Mouse (Mus musculus) megakaryocyte, adult 5-6 weeks (primary cell): ENCODE measurements around the gene Slc30a2. TPM values are rescaled to one million over a fixed set of nuclear protein-coding genes. Genes with fewer than 3 reads are reported as not detected.
"Not testable (repeated sequence)": the region's sequence is repeated elsewhere in the genome, so short reads cannot be mapped to it uniquely, and the experiment has no call there.

Experiments
- ATAC-seq: 2 replicates; pipeline ENCODE4 v1.8.0; 2016; ENCODE audit warnings: mild to moderate bottlenecking, inconsistent platforms; ENCODE audit not compliant: poor library complexity, severe bottlenecking
- total RNA-seq, 2 experiments: library from RNA; stranded (forward) in 1 of 2; stranded (reverse) in 1 of 2; fragments of 153-499, 151-499 nt in 1 of 2; fragments of 221-1000, 200-1000 nt in 1 of 2; gene quantifications; 2 replicates each; pipeline versions ENCODE4 v1.2.3 to v1.2.4; 2015 to 2017

The Slc30a2 gene
- total RNA-seq (2015) (0.11 and 0.18 TPM in 2 replicates), total RNA-seq (2017) (0.22 TPM in 1 of 2 replicates, not detected in the other)

DNA sequence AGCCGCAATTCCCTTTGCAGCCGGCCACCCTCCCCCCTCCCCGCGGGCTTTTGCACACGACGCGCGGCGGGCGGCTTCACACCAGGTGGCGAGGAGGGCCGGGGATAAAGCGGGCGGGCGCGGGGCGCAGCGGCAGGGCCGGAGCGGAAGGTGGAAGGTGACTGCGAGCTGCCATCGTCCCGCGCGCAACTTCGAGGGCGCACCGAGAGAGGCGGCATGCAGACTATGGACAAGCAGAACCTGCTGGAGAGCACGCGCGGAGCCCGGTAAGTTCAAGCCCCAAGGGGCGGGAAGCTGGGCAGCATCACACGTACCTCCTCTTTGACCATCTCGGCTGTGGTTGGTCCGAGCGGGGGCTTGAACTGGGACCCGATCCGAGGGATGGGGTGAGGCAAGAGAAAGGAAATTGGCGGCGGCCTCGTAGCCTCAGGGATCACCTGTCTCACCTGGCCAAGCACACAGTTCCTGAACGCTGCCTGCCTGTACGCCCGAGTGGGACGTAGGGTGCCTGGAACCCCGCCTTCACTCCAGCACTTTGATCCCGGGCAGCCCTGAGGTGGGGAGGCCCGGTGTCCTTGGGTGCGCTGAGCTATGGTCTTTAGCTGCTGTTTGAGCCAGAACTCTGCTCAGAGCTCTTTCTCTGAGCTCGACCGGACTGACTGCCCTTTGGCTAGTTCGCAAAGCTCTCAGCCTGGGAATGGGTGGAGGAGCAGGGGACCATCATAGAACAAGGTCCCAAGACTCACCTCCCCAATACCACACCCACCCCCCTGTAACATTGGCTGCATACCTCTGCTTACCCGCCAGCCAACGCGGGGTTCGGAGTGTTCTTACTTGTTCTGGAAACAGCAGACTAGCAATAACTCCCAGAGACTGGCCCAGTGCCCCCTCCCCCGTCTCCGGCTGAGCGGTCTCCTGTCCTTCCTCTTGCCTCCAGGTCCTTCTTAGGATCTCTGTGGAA is at the start of gene Slc30a2:
Gene Slc30a2 (plus strand): TSS at position 111 of the 961 bp plus-strand sequence.
- peak; percentile 56 for ATAC-seq

DNA sequence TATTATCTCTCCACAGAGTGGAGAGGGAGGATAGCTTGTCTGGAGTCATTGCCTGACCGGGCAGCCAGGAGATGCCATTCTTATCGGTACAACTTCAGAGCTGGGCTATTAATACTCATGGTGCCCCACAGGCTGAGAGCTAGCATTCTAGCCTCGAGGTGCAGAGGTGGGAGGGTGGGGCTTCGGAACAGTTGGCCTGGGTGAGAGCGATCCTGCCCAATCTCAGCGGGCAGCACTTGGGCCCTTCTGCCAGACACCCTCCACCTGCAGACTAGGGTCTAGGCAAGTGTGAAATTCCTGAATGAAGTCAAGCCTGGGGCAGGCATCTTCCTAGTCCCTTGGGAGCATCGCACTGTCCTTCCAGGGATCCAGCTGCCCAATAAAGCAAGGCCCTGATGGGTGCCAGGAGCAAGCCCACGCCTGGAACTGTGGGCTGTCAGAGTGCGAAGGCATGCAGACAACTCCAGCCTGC is 49.3 kb upstream of the Slc30a2 start:
- ATAC-seq, result no peak

DNA sequence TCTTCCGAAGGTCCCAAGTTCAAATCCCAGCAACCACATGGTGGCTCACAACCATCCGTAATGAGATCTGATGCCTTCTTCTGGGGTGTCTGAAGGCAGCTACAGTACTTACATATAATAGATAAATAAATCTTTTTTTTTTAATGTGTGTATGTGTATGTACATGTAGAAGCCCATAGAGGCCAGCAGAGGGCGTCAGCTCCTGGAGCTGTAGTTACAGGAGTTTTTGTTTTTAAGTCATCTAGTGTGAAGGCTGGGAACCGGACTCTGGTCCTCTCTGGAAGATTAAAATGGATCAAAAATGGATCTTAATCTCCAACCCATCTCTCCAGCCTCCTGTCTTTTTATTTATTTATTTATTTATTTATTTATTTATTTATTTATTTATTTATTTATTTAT is 46.9 kb upstream of the Slc30a2 start:
- ATAC-seq, result not testable (repeated sequence)

DNA sequence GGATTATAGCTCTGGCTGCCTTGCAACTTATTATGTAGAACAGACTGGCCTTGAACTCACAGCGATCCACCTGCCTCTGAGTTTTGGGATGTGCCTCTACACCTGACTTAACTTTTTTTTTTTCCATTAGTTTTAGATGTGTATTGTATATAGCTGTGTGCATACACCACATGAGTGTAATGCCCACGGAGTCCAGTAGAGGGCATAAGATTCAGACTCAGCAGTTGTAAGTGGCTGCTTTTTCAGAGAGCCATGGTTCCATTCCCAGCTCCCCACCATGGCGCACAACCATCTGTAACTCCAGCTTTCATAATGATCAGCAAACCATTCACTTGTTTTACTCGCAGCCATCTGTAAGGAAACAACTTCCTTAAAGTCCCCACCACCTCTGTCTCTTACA is 46.5 kb upstream of the Slc30a2 start:
- ATAC-seq, result no peak

DNA sequence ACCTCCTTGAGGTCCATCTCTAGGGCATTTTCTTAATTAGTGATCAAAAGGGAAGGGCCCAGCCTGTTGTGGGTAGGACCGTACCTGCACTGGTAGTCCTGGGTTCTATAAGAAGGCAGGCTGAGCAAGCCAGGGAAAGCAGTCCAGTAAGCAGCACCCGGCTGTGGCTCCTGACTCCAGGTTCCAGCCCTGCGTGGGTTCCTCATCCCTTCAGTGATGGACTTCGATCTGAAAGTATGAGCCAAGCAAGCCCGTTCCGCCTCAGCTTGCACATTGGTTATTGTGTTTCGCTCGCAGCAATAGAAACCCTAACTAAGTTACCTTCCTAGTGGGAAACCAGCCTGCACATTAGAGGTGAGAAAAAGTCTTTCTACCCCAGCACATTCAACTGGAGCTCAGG is 45.6 kb upstream of the Slc30a2 start:
- ATAC-seq, result no peak

DNA sequence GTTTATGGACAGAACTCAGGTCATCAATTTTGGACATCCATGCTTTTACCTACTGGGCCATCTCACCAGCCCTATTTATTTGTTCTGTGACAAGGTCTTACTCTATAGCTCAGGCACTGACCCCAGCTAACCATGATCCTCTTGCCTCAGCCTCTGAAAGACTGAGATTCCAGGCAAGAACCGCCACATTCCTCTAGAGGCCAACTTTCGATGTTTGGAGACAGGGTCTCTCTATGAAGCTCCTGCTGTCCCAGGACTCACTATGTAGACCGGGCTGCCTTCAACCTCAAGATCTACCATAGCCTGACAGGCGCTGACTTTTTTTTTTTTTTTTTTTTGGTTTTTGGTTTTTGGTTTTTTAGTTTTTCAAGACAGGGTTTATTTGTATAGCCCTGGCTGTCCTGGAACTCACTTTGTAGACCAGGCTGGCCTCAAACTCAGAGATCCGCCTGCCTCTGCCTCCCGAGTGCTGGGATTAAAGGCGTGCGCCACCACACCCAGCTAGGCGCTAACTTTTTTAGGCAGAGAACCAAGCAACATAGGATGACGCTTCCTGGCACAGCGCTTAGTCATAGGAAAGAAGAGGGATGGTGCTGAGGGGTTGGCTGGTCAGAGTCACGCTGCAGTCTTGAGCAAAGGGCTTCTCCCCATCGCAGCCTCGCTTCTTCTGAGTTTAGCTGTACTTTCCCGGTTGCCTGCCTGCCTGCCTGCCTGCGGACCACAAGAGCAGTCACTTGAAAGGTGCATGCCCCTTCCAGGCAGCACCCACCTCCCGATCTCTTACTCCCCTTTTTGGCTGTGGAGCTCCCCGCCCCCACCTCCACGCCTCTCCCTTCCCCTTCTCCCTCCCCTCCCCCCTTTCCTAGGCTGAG is 44.1 kb upstream of the Slc30a2 start:
- ATAC-seq, result no peak

DNA sequence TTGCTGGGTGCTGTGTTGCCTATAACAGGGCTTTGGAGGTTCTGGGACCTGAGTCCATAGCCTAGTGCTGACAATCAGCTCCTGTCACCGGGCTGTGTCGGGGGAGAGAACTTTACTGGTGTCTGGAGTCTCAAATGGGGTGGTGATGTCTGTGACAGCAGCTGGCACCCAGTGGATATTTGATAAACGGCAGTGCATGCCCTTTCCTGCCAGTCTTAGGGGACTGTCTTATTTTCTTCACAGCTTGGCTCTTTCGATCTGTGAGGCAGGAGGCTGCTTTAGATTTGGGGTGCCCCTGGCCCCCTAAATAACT is 43.5 kb upstream of the Slc30a2 start:
- no peak for ATAC-seq

DNA sequence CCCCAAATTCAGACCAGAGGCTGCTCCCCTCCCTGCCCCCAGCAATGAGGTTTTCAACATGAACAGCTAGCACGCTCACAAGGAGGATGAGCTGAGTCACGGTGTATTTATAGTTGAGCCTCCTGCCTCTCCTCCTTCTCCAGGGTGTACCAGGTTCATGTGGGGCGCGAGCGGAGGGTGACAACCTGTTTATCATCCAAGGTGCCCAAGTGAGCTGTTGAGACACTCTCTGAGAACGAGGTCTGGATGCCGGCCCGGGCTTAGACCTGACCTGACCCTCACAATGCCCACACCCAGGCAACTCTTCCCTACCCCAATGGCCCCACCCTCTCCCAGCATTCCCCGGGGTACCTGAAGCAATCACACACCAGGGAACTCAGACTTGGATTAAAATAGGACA is 42.7 kb upstream of the Slc30a2 start:
- ATAC-seq, result no peak

DNA sequence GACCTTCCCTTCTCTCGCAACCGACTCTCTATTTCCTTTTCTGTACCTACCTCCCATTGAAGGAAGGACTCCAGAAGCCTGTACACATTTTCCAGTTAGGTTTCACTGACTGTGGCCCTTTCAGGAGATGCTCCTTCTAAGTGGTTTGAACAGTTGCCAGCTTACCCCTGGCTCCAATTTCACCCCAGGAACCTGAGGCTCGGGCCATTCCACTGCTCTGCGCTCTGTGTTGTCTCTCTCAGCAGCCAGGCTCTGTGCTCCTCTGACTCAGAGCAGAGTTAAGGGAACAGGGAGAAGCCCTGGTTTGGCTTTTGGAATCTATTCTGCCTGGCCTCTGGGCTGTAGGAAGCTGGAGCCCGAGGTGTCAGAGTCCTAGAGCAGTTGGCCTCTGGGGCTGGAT is 40.9 kb upstream of the Slc30a2 start:
- ATAC-seq, result no peak

DNA sequence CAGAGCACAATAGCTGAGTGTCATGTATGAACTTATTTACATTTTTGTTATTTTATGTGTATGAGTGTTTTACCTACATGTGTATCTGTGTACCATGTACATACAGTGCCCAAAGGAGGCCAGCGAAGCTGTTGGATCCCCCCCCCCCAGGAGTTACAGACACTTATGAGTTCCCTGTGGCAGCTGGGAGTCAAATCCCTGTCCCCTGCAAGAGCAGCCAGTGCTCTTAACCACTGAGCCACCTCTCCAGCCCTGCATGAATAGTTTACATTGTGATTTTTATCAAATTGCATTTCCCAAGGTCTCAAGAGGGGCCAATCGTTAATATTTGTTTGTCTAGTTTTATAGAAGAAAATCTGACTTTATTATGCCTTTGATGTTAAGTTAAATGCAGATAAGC is 36.0 kb upstream of the Slc30a2 start:
- no peak for ATAC-seq

DNA sequence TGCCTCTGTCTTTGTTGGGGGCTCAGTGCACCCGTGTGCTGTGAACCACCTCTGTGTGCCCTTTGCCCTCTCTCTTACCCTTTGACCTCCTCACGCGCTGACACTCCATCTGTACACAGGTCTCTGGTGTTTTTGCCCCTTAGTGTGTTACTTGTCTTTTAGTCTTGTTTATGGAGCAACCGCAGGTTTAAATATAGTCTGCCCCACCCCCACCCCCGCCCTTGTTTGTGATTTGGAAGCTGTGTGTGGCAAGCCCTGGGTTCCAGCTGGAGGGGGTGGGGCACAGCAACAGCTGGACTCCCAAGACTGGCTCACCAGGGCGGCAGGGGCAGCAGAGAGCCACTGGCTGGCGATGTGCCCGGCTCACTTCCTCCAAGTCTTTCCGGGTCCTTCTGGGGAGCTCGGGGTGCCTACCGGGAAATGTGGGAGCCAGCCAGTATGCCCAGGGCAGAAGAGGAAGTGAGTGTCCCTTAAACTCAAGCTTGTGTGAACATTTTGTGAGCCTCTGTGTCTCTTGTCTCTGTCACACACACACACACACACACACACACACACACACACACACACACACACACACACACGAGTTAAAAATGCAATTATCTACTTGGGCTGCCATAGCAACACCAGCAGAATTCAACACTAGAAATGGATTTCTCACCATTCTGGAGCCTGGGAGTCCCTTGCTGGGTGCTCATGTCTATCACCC is 35.5 kb upstream of the Slc30a2 start:
- ATAC-seq, result peak; percentile 97

DNA sequence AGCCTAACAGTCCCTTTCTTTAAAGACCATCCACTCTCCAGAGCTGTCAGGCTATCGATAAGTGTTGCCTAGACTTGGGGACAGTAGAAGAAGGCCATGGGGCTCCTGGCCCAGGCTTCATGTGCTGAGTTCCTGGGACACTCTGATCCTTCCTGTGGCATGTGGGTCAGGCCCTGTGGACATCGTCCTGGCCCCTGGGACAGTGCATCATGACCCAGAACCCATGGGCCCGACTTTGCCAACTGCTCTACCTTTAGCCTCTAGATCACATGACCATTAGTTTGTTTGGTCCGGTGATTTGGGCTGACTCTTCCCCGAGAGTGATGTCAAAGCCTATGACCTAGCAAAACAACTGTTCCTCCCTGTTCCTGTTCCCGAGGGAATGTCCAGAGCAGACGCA is 32.9 kb upstream of the Slc30a2 start:
- ATAC-seq, result no peak

DNA sequence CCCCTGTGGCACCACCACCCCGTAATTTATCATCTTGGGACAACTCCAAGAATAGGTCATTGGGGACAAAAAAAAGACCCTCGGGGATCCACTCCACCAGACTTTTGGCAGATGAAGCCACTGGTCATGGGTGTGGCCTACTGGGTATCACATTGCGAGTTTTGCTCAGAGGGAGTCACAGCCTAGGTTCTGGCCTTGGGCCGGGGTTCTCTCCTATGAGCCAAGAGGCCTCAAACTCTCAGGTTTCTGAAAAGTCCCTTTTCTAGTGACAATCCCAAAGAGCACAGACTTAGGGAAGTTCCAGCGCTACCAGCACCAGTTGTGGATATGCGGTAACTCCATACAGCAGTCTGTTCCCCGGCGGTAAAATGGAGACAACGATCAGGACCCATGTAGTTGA is 32.3 kb upstream of the Slc30a2 start:
- ATAC-seq, result no peak

DNA sequence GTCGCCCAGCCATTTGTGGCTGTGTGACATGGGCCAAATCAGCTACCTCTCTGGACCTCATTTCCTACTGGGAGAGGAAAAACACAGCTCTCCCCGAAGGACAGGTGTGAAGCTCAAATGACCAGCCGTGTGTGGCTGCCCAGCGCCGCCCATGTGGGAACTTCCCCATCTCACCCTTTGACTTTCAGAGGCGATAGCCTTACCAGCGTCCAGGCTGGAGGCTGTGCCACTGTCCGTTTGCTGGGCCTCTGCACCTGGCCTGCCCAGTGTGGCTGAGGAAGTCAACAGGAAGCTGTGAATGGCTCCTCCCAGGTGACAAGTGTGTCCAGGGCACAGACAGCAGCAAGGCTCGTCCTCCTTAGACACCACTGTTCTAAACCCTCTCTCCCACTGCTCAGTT is 31.2 kb upstream of the Slc30a2 start:
- ATAC-seq, result no peak

DNA sequence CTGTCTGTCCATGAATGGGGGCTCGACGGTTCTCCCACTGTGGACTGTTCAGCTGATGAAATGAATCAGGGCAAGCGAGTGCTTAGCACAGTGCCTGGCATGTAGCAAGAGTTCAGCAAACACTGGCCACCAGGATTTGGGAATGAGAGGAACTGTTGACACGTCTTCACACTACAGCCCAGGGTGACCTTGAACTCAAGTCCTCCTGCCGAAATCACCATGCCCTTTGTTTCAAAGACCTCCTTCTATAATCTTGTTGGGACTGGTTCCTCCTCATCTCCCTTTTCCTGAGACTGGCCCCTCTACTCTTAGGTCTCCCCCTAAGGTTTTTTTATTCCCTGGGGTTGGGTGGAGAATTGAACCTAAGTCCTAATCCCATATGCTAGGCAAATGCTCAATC is 30.6 kb upstream of the Slc30a2 start:
- ATAC-seq, result no peak

DNA sequence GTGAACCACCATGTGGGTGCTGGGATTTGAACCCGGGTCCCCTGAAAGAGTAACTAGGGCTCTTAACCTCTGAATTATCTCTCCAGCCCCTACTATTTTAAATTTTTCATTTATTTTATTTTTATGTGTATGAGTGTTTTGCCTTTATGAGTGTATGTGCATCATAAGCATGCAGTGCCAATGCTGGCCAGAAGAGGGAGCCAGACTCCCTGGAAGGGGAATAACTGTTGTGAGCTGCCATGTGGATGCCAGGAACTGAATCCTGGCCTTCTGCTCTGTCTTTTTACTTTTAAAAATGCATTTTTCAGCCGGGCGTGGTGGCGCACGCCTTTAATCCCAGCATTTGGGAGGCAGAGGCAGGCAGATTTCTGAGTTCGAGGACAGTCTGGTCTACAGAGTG is 30.1 kb upstream of the Slc30a2 start:
- ATAC-seq, result no peak

DNA sequence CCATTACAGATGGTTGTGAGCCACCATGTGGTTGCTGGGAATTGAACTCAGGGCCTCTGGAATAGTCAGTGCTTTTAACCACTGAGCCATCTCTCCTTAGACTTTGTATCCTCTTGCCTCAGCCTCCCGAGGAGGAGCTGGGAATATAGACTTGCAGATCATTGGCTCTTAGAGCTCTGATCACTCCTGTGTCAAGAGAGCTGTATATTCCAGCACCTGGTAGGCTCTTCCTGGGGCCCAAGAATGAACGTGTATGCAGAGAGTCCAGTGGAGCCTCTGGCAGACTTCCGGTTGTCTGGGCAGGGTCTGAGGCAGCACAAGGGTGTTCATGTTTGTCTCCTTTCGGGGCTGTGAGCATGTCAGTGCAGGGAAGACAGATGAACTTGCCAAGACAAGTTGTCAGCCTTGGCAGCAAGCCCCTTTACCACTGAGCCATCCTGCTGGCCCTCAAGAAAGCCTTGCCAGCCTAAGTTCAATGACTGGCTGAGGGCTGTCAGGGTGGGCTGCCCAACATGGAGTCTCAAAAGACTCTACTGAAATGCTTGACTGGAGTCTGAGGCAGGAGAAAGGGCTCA is 28.8 kb upstream of the Slc30a2 start:
- ATAC-seq, result no peak

DNA sequence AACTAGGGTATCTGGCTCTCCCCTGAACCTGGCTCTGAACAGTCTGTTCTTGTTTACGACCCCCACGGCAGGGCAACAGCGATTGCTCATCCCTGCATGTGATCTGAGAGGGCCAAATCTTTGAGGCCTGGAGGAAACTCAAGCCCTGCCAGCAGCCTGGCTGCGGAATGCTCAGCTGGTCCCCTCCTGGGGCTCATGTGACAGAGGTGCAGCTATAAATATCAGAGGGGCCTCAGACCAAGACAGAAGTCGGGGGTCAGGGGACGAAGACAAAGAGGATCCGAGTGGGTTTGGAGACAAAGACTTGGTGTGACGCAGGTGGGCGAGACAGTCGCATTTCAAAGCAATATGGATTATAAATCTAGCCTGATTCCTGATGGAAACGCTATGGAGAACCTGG is 28.1 kb upstream of the Slc30a2 start, which contains the start of gene Trim63:
Gene Trim63 (plus strand): TSS at position 245 of the 400 bp plus-strand sequence.
- no peak for ATAC-seq

DNA sequence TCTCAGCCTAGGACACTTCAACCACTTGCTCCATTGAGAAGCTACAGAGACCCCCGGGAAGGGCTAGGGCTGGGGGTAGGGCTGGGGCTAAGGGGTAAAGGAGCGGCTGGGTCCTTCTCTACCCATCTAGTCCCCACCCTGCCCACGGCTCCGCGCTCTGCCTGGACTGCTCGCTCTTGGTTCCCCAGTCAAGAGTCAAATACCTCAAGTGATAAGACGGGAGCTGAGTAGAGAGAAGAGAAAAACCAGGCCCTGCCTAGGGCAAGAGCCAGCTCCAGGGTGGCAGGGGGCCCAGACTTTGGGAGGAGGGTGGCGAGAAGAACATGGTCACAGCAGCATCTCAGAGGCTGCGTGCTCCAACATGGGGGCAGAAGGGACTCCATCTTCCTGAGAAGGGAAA is 27.5 kb upstream of the Slc30a2 start:
- no peak for ATAC-seq

DNA sequence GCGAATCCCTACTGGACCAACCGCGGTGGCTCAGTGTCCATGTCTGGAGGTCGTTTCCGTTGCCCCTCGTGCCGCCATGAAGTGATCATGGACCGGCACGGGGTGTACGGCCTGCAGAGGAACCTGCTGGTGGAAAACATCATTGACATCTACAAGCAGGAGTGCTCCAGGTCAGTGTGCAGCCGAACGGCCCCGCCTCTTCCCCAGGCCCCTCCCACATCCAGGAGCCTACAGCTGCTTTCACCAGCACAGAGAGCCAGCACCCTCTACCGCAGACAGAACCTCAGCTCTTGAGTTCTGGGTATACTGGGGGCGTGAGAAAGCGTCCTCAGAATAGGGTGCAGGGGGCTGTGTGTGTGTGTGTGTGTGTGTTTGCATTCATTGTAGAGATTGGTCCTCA is 26.6 kb upstream of the Slc30a2 start:
- no peak for ATAC-seq

DNA sequence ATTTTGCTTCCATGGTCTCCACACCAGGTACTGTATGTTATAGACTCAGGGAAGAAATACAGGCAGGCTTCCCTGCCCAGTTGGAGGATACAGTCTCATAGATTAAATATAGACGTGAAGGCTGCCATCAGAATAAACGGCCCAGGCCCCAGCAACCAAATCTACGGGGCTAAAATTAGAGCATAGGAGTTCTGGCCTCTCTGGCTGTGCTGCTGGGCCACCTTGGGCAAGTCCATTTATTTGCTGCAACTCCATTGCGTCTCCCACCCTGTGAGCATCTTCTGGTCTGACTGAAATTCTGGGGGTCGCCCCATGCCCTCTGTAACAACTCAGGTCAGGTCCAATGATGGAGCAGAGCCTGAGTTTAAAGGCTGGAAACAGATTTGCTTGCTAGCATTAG is 23.9 kb upstream of the Slc30a2 start:
- no peak for ATAC-seq
